Mouse (Mus musculus) brain, embryonic 18.5 days (tissue): ENCODE results near the gene Surf1.

Source experiments
- DNase-seq: peaks from one replicate; pipeline ENCODE4 v3.0.0-alpha.2; 2012; ENCODE audit warnings: low read depth, low spot score

Gene Surf1

DNA sequence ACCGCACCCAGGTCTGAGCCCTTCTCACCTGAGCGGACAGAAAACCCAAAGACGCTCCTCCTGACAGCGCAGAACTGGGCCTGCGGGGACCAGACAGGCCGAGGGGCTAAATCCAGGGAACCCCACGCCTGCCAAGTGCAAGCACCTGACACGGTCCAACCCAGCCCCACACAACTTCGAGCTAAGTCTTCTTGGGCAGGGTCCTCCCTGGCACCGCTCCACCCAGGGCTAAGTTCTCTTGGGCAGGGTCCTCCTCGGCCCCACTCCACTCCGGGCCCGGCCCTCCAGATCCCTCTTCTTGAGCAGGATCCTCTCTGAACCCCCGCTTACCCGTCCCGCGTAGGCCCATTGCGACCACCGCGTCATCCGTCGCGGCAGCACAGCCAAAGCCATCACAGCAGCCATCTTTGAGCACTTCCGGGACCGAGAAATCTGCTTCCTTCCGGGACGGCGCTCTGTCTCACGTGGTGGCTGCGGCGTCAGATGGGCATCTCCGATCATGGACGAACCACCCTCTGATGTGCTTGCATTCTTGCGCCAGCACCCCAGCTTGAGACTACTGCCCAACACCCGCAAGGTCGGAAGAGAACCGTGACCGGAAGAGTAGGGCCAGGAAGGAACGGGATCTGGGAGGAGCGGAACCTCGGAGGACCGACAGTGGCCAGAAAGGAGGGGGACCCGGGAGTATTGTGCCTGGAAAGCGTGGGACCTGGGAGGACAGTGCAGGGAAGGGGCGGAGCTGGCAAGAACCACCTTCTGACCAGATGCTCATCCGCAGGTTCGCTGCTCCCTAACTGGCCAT lies at the start of gene Surf1, which contains the start of gene Surf2:
TSS of gene Surf1 (minus strand) at position 604 of the 802 bp plus-strand sequence.
TSS of gene Surf2 (plus strand) at position 441 of the 802 bp plus-strand sequence.
- DNase-seq = peak; percentile 75

- DNase-seq = no peak
These were observed 48.5 kb upstream of the Surf1 start for GRCm38 (mm10) chr2:26964724-26965370.

DNA sequence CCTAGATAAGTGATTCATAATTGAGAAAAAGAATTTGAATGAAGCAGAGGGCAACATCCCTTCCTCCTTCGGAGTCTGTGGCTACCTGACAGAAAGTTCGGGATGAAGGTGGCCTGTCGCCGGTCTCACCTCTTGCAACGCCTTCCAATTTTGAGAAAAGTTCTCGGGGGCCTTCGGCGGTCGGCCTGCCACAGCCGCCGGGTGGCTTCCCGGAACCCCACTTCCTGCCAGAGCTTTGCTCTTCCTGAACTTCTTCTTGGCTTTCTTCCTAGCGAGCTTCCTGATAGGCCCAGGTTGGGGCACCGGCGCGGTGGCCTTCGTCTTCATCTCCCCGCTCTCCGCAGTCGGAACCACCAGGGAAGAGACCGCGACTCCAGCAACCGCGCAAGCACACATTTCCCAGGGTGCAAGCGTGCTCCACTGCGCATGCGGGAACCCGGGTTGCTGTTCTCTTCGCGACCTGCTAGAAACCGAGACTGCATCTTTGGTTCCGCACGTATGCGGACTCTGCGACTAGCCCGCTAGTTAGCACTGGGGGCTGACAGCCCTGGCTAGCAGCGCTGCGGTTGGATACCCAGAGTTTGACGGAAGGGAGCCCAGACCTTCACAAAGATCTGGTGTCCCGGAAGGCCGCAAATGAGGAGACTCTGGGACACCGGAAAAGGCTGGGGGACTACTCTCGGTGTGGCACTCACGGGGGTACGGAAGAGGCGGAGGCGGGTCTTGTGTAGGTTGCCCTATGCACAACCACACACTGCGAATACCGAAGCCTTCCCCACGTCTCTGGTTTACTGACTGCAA lies 47.8 kb upstream of the Surf1 start, which contains the start of gene Rexo4:
TSS of gene Rexo4 (minus strand) at position 464 of the 801 bp plus-strand sequence.
- DNase-seq = peak; percentile 93

DNA sequence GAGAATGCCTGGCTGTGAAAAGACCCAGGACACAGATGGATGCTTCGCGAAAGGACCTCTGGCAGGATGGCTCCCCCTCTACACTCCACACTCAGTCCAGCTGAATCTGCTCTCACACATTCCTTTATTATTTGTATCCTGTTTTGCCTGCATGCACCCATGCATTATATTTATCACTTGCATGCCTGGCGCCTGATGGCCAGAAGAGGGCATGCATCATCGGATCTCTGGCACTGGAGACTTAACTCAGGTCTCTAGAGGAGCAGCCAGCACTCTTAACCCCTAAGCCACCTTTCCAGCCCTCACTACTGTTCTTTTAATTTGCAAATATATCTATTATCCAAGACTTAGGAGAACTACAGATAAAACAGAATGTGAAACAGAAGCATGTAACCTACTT lies 44.4 kb upstream of the Surf1 start:
- no peak for DNase-seq

GRCm38 (mm10) chr2:26957488-26957859 lies 41.1 kb upstream of the Surf1 start:
- no peak for DNase-seq

GRCm38 (mm10) chr2:26956811-26957487 lies 40.6 kb upstream of the Surf1 start:
- DNase-seq = no peak

DNA sequence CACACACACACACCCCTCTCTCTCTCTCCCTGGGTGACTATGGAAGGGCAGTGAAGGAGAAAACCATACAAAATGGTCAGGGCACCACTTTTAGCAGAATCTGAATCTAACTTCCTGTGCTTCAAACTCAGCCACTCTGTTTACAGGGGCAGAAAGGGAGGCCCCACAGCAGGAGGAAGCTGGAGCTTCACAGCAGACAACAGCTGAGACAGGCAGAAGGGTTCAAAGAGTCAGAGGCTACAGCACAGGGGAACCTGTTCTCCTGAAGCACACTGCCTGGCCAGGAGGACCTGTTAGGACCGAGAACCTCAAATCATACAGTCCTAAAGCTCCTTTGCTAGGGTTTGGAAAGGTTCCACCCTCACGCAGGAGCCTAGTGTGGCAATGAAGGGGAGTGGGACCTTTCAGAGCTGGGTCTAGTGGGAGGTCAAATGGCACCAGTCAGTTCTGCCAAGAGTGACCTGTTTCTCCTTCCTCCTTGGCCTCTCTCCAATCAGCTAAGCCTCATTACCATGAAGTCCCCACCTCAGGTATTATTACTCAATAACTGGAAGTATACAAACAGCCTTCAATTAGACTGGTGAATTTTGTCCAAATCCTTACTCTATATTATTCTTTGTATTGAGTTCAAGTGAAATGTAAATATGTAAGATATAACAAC lies 38.5 kb upstream of the Surf1 start:
- no peak for DNase-seq

GRCm38 (mm10) chr2:26952866-26953265 lies 36.5 kb upstream of the Surf1 start:
- no peak for DNase-seq

DNA sequence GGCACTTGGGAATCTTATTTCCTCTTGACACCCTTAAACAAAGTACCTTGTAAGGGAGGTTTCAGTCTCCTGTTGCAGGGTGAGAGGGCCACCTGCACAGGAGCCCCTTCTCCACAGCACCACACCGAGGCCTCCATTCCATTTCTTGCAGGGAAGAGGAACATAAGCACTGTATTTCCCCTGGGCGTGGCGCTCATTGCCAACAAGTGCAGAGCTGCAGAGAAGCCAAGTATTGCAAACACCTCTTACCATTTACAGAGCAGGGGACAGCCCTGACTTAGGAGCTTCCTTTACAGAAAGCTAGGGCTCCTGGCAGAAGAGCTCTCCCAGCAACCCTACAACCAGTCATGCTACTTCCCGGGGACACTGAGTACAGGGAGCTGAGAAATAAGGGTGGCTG lies 35.9 kb upstream of the Surf1 start:
- no peak for DNase-seq

DNA sequence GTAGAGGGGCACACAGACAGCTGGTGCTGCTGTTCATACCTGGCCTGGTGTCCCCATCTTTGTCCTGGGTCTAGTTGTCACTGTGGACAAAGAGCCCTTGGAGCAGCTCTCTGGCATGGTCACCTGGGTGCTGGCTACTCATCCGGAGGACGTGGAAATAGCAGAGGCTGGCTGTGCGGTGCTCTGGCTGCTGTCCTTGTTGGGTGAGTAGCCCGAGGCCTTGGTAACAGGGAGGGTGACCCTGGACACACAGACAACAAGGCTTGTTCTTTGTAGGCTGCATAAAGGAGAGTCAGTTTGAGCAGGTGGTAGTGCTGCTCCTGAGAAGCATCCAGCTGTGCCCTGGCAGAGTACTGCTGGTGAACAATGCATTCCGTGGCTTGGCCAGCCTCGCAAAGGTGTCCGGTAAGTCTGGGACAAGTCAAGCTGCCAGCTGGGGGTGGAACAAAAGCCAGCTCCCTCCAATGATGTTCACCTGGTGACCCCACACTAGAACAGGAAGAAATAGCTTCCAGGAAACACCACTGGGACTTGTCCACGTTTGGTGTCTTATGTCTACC lies 35.1 kb upstream of the Surf1 start:
- no peak for DNase-seq

- DNase-seq = no peak
These were observed 34.1 kb upstream of the Surf1 start for GRCm38 (mm10) chr2:26950411-26950810.

GRCm38 (mm10) chr2:26943253-26943652 lies 26.9 kb upstream of the Surf1 start:
- no peak for DNase-seq

GRCm38 (mm10) chr2:26941539-26941938 lies 25.2 kb upstream of the Surf1 start:
- no peak for DNase-seq

GRCm38 (mm10) chr2:26936425-26936824 lies 20.1 kb upstream of the Surf1 start:
- no peak for DNase-seq

DNA sequence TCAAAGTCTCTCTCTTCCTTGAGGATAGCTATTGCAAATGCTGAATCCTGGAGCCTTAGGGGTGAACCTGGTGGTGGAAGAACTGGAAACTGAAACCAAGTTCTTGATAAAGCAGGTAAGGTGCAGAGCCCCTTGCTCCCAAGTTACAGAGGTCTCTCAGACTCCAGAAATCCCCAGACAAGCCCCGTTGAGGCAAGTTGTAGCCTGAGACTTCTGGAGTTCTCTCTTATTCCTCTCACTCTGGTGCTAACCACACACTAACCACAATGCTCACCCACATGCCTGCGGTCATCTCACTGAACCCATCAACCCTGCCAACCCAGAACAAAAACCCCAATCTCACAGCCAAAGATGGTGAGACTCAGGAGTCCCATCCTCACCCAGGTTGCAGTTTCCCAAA lies 19.0 kb upstream of the Surf1 start:
- DNase-seq = no peak

- peak; percentile 81 for DNase-seq
These were observed 17.1 kb upstream of the Surf1 start, which contains the start of the genes Surf4 and Stkld1 for GRCm38 (mm10) chr2:26933304-26934055. Gene Surf4, minus strand, starts transcription at chr2:26933928. Gene Stkld1, plus strand, starts transcription at chr2:26934047.

DNA sequence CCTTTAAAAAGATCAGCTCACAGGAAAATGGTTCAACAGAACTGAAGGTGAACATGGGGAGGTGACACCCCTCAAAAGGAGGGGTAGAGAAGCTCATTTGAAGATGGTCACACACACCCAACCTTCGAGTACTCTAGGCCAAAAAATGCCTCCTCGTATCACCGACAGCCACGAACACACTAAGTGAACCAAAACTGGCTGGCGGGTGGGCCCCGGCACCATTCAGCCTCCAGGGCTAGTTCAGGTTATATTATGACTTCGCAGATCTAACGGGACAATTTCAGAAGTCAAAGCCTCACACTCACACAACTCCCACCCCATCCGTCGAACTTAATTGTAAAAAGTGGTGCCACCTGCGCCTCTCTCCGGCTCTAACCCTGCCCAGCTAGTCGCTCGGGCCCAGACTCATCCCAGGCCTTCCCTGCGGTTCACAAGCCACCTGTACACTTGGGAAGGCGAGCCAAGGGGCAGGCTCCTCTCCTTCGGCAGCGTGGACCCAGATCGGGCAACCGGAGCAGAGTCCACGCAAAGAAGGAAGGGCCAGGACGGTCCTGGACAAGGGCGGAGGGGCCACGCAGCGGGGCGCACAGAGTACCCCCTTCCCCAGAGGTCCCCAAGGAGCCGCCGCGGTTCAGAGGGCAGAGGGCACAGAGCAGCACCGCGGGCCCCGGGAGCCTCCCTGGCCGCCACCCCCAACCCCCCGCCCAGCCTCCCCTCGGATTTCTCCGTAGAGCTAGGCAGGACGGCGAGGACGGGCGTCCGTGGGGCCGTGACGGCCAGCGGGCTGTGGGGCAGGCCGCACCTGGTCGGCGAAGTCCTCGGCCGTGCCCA lies 16.4 kb upstream of the Surf1 start:
- no peak for DNase-seq

GRCm38 (mm10) chr2:26930390-26930789 lies 14.1 kb upstream of the Surf1 start:
- DNase-seq = no peak
